Mouse (Mus musculus) c-Kit-positive CD71-negative TER-119-negative erythroid progenitor cells, embryonic 14.5 days (primary cell): ENCODE data around the gene Mrpl24.

Experiments used
- DNase-seq: peaks from one replicate; pipeline ENCODE4 v3.0.0-alpha.2; 2013; ENCODE audit warnings: low read depth

Mrpl24 gene

DNA sequence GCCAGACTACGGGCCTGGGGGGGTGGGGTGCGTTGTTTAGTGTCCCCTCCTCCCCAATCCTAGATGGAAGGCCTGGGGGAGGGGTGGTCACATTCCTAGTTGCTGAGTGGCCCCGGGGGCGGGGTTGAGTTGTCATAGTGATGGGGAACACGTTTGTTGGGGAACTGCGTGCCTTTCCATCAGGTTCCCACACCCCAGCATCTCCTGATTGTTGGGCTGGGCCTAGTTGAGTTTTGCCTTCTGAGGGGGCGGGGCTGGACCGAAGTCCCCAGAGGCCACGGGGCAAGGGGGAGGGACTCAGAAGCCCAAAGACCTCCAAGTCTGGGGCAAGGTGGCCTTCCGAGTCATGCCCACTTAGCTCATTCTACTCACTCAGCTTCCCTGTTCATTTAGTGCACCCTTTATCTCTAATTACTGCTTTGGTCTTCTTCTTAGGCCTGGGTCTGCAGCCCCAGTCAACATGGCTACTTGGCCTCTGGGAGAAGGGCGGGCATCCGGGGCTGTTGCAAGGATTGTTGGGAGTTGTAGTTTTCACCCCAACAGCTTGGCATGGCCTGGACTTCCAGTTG, 8.6 kb upstream of the Mrpl24 start:
- DNase-seq = peak; percentile 24

DNA sequence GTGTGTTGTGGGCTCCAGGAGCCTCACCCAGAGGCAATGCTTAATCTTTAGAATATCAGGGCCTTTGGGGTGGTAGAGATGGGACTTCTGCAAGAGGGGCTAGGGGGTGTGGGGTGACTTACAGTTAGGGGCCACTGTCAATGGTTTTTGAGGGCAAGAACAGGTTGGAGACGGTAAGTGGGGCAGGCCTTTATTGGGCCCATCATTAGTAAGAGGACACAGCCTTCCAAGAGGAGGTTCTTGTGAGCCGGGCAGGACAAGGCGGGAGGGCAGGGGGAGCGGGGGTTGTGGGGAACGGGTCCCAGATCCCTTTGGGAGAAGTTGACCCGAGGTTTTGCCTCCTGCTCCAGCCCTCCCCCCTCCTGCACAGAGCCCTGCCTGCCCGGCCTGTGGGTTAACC, 5.8 kb upstream of the Mrpl24 start:
- DNase-seq = no peak

DNA sequence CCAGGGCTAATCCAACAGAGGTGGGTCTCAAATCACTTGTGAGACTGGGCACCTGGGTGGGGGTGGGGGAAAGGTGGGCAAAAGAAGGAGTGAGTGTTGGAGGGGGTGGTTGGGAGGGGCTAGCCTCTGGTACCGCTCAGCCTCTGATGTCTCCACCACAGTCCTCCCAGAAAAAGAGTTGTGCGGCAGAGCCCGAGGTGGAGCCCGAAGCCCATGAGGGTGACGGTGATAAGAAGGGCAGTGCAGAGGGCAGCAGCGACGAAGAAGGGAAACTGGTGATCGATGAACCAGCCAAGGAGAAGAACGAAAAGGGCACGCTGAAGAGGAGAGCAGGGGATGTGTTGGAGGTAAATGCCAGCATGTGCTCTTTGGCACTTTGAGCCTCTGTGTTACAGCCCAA, 5.4 kb upstream of the Mrpl24 start:
- no peak for DNase-seq

DNA sequence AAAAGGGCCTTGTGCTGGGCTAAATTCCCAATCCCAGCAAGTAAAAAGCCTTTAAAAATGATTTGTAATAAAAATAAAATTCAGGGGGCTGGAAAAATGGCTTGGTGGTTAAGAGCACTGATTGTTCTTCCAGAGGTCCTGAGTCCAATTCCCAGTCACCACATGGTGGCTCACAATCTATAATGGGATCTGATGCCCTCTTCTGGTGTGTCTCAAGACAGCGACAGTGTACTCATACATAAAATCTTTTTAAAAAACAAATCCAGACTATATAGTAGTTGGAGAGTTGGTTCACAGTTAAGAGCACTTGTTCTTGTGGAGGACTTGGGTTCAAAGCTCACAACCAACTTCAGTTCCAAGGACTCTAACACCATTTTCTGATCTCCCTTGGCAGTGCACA, 2.3 kb upstream of the Mrpl24 start:
- DNase-seq = no peak

DNA sequence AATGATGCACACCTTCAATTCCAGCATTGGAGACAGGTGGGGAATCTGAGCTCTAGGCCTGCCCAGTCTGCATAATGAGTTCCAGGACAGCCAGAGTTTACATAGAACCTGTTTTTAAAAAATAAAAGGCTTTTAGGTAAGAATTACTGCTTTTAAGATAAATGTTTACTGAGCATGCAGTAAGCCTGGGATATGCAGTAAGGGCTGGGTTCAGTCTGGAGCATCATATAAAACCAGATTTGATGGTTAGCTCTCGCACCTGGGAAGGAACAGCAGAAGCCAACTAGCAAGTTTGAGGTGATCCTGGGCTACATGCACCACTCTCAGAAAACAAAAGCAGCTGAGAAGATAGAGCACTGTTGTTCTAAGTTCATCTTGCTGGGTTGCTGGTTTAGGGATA, 755 bp upstream of the Mrpl24 start:
- no peak for DNase-seq

DNA sequence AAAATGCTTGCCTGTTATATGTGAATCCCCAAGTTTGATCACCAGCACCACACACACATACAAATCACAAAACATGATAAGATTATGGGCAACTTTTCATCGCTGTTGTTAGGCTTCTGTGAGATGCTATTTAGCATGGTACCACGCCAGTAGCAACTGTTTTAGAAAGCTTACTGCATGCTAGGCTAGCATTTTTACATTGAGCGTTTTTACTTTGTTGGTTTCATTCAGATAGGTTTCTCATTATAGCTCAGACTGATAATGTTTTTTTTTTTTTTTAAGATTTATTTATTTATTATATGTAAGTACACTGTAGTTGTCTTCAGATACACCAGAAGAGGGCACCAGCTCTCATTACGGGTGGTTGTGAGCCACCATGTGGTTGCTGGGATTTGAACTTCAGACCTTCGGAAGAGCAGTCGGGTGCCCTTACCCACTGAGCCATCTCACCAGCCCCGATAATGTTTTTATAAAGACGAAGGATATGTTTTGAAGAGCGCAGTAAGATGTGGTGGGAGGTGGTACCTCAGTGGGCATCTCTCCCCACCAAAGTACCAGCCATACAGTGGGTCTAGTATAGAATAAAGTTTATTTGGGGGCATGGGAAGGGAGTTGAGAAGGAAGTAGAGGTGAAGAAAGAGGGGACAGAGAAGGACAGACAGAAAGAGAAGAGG, 1.1 kb downstream of the Mrpl24 start:
- DNase-seq = no peak

DNA sequence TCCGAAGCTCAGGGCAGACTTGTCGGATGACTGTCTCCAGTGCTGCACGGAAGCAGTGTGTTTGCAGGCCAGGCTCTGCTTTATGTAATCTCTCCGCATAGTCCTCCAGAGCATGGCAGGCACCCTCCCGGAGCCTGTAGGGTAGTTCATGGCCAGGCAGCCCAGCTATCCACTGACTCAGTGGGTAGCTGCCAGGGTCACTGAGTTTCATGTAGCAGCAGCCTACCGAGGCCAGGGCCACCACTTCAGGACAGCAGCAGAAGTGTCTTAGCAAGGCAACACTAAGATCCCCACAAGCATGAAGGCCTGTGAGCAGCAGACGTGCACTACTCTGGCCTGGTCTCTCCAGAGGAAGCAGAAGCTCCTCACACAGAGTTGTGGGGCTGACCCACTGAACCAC, 5.7 kb downstream of the Mrpl24 start:
- no peak for DNase-seq

DNA sequence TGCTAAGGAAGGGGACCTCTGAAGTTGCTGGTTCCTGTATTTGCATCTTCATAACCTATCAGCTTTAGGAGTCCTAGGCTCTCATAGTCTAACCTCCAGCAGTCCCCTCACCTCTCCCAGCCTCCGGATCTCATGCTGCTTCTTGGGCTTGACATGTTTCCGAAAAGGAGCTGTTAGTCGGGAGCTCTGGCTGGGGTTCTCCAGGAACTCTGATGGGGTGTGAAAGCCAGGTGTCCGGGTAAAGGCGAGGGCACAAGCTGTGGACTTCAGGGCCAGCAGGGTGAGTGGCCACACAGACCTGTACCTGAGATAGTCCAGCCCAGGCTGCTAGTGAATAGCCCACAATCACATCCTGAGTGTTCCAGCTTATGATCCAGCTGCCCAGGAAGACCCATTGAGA, 8.1 kb downstream of the Mrpl24 start:
- no peak for DNase-seq

DNA sequence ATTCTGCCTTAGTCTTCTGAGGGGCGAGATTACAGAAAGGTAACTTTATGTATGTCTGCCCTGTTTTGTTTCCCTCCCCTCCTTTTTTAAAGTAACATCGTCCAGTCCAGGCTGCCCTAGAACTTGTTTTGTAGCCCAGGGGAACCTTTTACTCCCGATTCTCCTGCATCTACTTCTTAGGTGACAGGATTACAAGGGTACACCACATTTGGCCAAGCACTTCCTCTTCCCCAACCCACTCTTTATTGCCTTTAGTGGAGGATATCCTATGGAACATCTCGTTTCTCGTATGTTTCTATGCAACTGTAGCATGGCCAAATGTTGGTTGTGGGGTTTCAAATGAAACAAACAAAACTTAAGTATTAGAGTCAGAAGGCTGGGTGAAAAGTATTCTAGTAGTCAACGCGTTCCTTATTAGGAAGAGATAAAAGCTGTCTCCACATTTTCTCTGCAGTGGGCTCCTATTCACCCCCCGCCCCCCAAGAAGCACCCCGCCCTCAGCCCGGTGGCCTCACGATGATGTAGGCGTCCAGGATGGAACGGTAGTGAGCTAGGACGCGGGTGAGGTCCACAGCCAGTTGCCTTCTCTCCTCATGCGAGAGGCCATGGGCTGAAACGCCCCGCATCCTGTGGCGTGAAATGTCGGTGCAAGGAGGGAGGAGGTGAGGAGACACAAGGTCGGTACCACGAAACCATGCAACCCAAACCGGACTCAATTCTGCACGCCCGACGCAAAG, 10.2 kb downstream of the Mrpl24 start:
- DNase-seq = no peak

DNA sequence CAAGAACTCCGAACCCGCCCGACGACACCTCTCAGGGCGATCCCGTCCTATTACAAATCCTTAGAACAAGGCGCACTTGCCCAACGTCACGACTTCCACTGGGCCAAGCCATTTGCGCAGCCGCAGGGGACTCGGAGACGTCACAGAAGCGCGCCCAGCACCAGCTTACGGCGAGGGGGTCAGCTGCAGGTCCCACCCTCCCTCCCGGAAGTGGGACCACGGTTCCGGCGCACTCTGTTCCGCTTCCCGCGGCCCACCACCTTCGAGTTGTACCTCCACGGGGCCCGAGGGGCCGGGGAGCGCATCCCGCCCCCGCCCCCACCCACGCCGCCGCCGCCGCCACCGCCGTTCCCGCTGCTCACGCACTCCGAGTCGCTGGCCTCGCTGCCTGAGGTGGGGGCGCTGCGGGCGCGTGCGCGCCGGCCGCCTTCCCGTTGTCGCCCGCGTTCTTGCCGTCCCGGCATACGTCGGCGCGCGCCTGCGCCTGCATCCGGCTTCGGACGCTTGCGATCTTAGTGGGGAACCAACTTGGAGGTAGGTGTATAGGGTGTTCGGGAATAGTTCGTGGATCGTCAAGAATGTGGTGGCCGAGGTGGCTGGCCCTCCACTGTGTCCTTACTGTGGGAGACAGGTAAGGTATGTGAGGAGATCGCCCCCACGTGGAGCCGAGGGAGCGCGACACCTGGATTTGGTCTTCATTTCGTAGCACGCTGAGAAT, 10.9 kb downstream of the Mrpl24 start, which contains the start of the genes Isg20l2 and Rrnad1:
Gene Isg20l2 (plus strand): TSS at position 237 of the 718 bp plus-strand sequence.
Gene Rrnad1 (minus strand): TSS at position 640 of the 718 bp plus-strand sequence.
- peak; percentile 94 for DNase-seq

DNA sequence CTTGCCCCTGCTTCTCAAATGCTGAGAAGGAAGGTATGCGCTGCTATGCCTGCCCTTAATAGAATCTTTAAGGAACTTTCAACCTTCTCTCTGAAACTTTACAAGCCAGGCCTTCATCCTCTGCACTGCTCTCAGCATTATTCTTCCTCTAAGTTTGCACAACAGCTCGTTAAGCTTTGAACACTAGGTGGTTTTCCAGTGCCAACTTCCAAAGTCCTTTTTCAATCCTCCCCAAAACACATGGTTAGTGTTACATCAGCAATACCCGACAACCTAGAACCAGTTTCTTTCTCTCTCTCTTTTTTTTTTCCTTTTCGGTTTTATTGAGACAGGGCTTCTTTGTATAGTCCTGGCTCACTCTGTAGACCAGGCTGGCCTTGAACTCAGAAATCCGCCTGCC, 14.7 kb downstream of the Mrpl24 start:
- no peak for DNase-seq

DNA sequence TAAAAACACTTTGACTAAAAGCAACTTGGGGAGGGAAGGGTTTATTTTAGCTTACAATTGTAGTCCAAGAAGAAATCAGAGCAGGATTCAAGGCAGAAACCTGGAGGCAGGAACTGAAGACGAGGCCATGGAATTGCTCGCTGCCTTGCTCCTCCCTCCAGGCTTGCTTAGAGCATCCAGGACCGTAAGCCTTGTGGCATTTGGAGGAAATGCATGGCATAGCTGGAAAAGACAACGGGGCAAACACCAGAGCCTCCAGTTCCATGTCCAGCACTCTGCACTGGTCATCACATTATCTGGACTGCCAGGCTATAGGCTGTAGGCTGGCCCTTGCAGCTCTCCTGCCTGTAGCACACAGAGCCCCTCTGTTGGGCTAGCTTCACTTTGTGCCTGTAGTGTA, 15.2 kb downstream of the Mrpl24 start:
- DNase-seq = no peak

DNA sequence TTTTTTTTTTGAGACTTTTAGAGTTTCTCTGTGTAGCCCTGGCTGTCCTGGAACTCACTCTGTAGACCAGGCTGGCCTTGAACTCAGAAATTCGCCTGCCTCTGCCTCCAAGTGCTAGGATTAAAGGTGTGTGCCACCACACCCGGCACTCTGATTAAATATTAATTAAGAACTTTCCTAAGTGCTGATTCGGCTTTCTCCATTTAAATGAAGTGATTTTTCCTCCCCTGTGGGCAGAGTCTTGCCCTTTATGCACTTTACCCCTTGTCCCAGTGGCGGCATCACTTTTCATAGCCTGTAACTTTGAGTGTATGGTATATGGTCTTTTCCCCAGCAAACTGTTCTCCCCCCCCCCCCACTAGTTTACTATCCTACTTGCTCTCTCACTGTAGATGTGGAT, 15.9 kb downstream of the Mrpl24 start:
- no peak for DNase-seq

DNA sequence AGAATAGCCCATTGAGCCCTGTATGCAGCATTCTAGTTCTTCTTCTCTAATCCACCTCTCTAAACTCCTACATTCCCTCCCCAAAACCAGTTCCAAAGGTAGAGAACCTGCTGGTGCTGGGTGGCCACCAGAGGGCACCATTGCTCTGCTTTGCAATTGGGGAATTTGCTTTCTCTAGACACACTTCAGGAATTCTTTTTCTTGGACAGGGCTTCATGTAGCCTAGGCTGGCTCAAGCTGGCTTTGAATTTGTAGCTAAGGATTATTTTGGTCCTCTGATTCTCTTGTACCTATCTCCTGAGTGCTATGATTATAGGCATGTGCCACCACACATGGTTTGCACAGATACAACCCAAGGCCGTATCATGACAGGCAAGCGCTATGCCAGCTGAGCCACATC, 16.5 kb downstream of the Mrpl24 start:
- DNase-seq = no peak

DNA sequence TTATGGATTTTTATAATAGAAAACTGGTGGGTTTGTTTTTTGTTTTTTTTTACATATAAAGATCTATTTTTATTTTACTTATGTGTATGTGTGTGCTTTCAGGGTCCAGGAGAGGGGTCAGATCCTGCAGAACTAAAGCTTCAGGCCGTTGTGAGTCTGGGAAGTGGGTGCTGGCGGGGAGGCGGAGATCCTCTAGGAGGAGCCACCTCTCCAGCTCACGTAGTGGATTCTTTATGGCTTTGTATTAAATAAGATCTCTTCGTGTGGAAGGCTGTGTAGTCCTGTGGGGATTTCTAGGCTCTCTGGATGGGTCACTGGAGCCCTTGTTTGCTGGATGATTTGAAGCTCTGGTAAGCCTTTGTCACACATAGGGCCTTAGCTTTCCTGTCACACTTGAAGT, 21.3 kb downstream of the Mrpl24 start:
- no peak for DNase-seq

DNA sequence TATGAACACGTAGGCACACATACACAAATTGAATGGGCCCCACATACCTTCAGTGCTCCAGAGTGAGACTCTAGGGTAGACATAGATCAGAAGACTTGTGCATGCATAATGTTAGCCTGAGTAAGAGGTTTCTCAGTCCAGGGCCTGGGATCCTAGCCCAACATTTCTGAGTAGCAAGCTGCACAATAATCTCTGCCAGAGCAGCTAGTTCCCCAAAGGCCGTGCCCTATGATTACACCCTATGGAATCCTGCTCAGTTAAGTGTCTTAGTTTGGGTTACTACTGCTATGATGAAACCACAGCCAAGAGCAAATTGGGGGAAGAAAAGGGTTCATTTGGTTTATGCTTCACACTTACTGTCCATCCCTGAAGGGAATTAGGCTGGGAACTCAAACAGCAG, 23.2 kb downstream of the Mrpl24 start:
- DNase-seq = no peak

DNA sequence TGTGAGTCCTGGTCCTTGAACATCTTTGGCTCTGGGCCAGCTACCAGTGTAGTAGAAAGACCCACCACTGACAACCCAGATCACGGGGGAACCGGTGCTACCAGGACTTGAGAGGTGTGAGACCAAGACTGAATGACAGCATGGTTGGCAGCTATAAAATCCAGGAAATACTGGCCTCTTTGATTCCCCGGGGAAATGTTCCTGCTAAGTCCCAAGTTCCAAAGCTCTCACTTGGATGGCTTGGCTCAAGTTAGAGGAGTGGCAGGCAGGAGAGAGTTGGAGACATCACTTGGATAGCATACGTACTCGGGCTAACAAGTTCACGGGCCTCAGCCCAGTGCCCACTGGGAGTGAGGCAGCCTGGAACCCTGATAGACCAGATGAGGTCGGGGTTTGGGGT, 24.3 kb downstream of the Mrpl24 start:
- DNase-seq = no peak

DNA sequence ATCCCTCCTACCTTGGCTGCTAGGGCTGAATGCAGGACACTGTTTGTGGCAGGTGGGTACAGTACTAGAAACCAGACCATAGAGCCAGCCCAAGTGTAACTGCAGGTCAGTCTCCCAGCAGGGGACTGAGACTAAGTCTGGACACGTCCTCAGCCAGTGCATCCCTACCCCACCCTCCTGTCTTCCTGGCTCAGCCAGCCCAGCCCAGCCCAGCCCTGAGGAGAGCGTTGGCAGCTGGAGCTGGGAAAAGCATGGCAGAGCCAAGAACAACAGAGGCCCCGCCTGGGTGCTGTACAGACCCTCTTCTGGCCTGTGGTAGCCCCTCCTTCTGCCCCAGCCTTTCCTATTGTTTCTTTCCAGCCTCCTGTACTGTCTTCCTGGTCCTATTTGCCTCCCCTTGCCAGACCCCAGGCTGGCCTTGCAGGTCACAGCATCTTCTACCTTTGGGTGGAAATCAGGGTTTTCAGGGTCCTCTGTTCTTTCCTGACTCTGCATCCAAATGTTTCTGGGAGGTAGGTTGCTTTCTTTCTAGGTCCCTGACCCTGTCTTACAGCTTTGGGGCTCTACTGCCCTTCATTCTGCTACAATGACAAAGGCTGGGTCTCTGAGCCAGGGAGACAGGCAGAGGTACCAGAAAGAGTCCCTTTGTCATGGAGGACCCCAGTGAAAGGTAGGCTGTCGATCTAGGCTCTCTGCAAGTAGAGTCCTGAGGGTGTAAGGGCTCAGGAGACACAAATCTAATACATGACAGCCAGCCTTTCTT, 25.7 kb downstream of the Mrpl24 start:
- no peak for DNase-seq

DNA sequence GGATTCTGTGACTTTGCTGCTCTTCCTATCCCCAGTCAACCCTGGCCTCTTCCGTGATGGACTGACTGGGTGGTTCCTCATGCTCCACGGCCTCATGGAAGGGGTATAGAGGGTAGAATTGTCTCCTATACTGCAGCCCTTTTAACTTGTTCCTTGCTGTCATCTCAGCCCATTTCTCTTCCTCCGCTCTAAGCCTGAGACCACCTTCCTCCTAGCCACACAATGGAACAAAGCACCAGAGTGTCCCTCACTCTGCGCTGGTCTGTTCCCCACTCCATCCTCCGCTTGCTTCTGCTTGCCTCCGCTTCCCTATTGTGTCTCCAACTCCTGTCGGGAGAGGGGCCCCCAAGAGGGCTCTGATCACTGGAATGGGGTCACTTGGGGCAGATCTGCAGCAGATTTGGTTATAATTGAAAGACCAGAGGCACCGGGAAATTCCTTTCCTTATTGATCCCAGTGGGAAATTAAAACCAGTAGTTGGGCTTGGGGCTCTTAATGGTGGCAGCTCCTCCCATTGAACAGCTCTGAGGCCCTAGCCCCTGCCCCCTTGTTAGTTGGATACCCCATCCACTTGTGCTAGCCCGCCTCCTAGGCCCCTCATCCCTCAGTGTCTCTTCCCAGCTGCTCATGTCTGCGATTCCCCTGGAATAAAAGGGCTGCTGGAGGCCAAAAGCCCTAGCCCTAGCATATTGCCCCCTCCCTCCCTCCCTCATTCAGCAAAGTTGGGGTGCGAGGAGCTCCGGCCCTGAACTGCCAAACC, 26.7 kb downstream of the Mrpl24 start:
- no peak for DNase-seq

DNA sequence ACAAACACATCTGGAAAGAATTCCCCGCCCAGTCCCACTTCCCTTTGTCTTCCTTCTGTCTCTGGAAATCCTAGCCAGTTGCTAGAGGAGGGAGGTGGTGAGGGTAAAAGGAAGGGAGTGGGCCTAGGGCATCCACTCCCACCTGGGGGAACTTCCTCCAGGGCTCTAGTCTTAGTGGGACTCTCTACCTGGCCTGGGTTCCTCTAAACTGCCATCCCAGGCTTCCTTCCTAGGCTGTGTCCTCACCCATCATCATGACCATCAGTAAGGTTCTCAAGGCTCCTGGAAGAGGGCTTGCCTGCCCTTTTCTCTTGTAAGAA, 27.2 kb downstream of the Mrpl24 start:
- DNase-seq = no peak

DNA sequence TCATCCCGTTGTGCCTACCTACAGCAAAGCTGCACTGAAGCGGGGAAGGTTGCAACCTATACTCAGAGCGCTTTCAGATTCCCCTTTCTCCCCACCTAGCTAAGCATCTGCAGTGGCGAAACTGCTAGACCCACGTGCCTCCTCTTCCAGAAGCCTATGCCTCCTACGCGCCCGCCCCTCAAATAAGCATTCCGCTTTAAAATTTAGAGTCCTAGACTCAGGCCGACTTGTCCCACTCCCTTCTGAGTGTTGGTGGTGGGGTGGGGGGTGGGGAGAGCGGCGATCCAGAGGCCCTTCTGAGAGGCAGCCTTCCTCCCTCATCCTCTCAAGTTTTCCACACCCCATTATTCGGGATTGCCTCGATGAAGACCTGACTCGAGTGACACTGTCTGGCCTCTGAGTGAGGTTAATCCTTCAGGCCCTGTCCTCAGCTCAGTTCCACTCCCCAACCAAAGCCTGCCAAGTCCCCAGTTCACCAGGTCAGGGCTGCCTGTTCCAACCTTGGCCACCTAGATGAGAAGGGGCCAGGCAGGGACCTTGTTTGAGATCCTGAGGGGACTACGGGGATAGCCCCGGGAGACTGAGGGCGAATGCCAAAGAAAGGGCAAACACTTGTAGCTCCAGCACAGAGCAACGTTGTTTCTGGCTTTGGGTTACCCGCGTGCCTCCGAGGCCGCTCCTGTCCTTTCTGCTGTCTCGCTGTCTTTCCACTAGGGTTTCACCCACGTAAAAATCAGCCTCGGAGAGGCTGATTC, 27.9 kb downstream of the Mrpl24 start:
- no peak for DNase-seq
